ENCODE assay signal across 9 mouse cellular contexts in genomic region chr4:142239240-142240126, GRCm38 (mm10). TPM values are rescaled to one million over a fixed set of nuclear protein-coding genes. Genes with fewer than 3 reads are reported as not detected.
DNase-seq lines count a peak whose midpoint lies in the region; ATAC-seq and TF ChIP-seq lines count a peak whose summit lies in the region.
"Had no signal": no experiment of that assay in that cellular context is flagged by ENCODE, and none has a peak within 500 bp of the region (broad histone marks: within the 10 kb centered on the region; RNA-seq: fewer than 3 reads in every experiment).

Gene Kazn, minus strand, starts transcription at chr4:142239401.

- peak within 1 kb of the TSS; percentile 77 for H3K9ac ChIP-seq in ES-E14 (ENCODE audit: insufficient read depth, low read depth, low read length, poor library complexity, severe bottlenecking)
- peak within 1 kb of the TSS; percentile 71 for H3K9ac ChIP-seq in hindbrain, embryonic 11.5 days (ENCODE audit: low read depth, low read length)
- H3K9ac ChIP-seq in lung, embryonic 15.5 days, result peak within 1 kb of the TSS; percentile 77

- H3K4me1 ChIP-seq in ES-E14 (ENCODE audit: control insufficient read depth in 2 of 2, insufficient read depth in 2 of 2, low read length in 2 of 2, poor library complexity in 1 of 2), result peaks cover 19 to 32% of the 10 kb centered on the region in 2 experiments
- peaks cover 8% of the 10 kb centered on the region for H3K4me1 ChIP-seq in hindbrain, embryonic 11.5 days (replicated peaks; ENCODE audit: control insufficient read depth, insufficient read depth, low read length)
- H3K4me1 ChIP-seq in lung, embryonic 15.5 days, result peaks cover 42% of the 10 kb centered on the region

- H3K27ac ChIP-seq in ES-E14 (ENCODE audit: insufficient read depth, low read depth, low read length, poor library complexity, severe bottlenecking), result no peak within 1 kb of the TSS
- H3K27ac ChIP-seq in hindbrain, embryonic 11.5 days (ENCODE audit: low read depth, low read length), result no peak within 1 kb of the TSS
- H3K27ac ChIP-seq in lung, embryonic 15.5 days, result peak within 1 kb of the TSS; percentile 78

- peak within 1 kb of the TSS; percentile 81 to 95 for H3K4me3 ChIP-seq in ES-E14 (ENCODE audit: insufficient read depth in 1 of 2, low read depth in 1 of 2, low read length in 2 of 2, poor library complexity in 1 of 2, severe bottlenecking in 1 of 2)
- peak within 1 kb of the TSS; percentile 68 for H3K4me3 ChIP-seq in hindbrain, embryonic 11.5 days (ENCODE audit: low read depth, low read length)
- peak within 1 kb of the TSS; percentile 82 for H3K4me3 ChIP-seq in lung, embryonic 15.5 days

- H3K27me3 ChIP-seq in hindbrain, embryonic 11.5 days (ENCODE audit: control insufficient read depth, insufficient read depth, low read length), result no peaks in the 10 kb centered on the region
- no peaks in the 10 kb centered on the region for H3K27me3 ChIP-seq in lung, embryonic 15.5 days

- peak; percentile 91 for ATAC-seq in hindbrain, embryonic 11.5 days (ENCODE audit: low FRiP score)
- ATAC-seq in lung, embryonic 15.5 days (ENCODE audit: borderline replicate concordance, extremely low read depth, low FRiP score, low TSS enrichment), result peak; percentile 89

- H3K4me2 ChIP-seq in hindbrain, embryonic 11.5 days (replicated peaks; ENCODE audit: low read depth, low read length), result peak within 1 kb of the TSS; percentile 97
- peak within 1 kb of the TSS; percentile 96 for H3K4me2 ChIP-seq in lung, embryonic 15.5 days

- H3K36me3 ChIP-seq in ES-E14 (ENCODE audit: control insufficient read depth, insufficient read depth, low read length, poor library complexity, severe bottlenecking), result 0 out of 2 replicates have a peak, but pooled peaks cover 4% of the 10 kb centered on the region
- no peaks in the 10 kb centered on the region for H3K36me3 ChIP-seq in hindbrain, embryonic 11.5 days (ENCODE audit: control insufficient read depth, insufficient read depth, low read length)
- no peaks in the 10 kb centered on the region for H3K36me3 ChIP-seq in lung, embryonic 15.5 days

- in situ Hi-C loops in ES-E14 (cut with MboI; ENCODE audit: low sequenced_read_pairs in 2 of 2, unreplicated experiment in 2 of 2), result no loop called here

- DNase-seq in ES-E14 (ENCODE audit: low read depth, low spot score), result peak; percentile 89
- DNase-seq in cerebellum, postnatal 10 days, result peak; percentile 89 to 92
- peak; percentile 57 to 64 for DNase-seq in frontal cortex, postnatal 25 days (ENCODE audit: low spot score in 2 of 2)
- DNase-seq in hindbrain, embryonic 11.5 days (ENCODE audit: low spot score), result peak; percentile 90
- peak; percentile 76 to 86 for DNase-seq in layer of hippocampus, postnatal 10 days (ENCODE audit: low spot score in 2 of 2)
- DNase-seq in retina, embryonic 14.5 days (ENCODE audit: low spot score), result peak; percentile 89
- peak; percentile 82 to 90 for DNase-seq in urinary bladder, adult 18-20 months (ENCODE audit: low spot score in 2 of 2)

- no peaks in the 10 kb centered on the region for H3K9me3 ChIP-seq in ES-E14 (ENCODE audit: control insufficient read depth, insufficient read depth, low read depth, low read length)
- H3K9me3 ChIP-seq in hindbrain, embryonic 11.5 days (ENCODE audit: control insufficient read depth, low read length), result no peaks in the 10 kb centered on the region
- no peaks in the 10 kb centered on the region for H3K9me3 ChIP-seq in lung, embryonic 15.5 days

- WGBS in hindbrain, embryonic 11.5 days, result 7% methylated on average over 26 of the region's 46 CpGs
- WGBS in lung, embryonic 15.5 days, result 11% methylated on average over 24 of the region's 46 CpGs

TF ChIP-seq in ES-E14, 5 proteins besides CTCF, POLR2A, EP300 and RAD21:
- TF ChIP-seq ZNF384 (IDR thresholded peaks at IDR 0.05; ENCODE audit: low read depth, low read length) (no peak), MAFK (IDR thresholded peaks at IDR 0.05; ENCODE audit: insufficient read depth, low read depth, low read length) (no peak), HCFC1 (IDR thresholded peaks at IDR 0.05; ENCODE audit: borderline replicate concordance, insufficient read depth, low read length) (no peak), ZC3H11A (IDR thresholded peaks at IDR 0.05; ENCODE audit: borderline replicate concordance, low read depth, low read length) (no peak), CHD2 (IDR thresholded peaks at IDR 0.05; ENCODE audit: low read depth, low read length) (no peak)

RNA-seq across cellular contexts. Expression of gene Kazn, which starts in this region (rescaled TPM):
- total RNA-seq in ES-E14 (2012; rRNA removed), result 14.0 and 24.3 TPM in 2 replicates
- polyA plus RNA-seq in hindbrain, embryonic 11.5 days (2014; fragmentation: Nextera tagmentation; extraction: Ambion mirVana), result 11.3 and 11.8 TPM in 2 replicates
- 10 to 100 TPM; 40.3 to 52.8 TPM for total RNA-seq in layer of hippocampus, postnatal 10 days (2021)
- polyA plus RNA-seq in lung, embryonic 15.5 days (2015; fragmentation: Nextera tagmentation; extraction: Ambion mirVana), result 13.3 and 13.6 TPM in 2 replicates
- total RNA-seq: MEL had no signal
